Mouse (Mus musculus): ENCODE data around the gene Tcerg1l. TPM values are rescaled to one million over a fixed set of nuclear protein-coding genes. Genes with fewer than 3 reads are reported as not detected.

The Tcerg1l gene
- polyA plus RNA-seq, 1 experiment from 2014 or later = 3.3 TPM

GRCm38 (mm10) chr7:138356655-138357449 lies 40.7 kb downstream of the Tcerg1l start:
- 26% methylated on average over 2 of the region's 2 CpGs for WGBS
- Histone ChIP-seq H3K9ac (no peak overlapping the region), H3K4me1 (peaks cover 9% of the 10 kb centered on the region), H3K36me3 (no peaks in the 10 kb centered on the region), H3K27me3 (no peaks in the 10 kb centered on the region), H3K9me3 (no peaks in the 10 kb centered on the region), H3K4me2 (replicated peaks) (no peak overlapping the region), H3K4me3 (no peak overlapping the region), H3K27ac (no peak overlapping the region)
- ATAC-seq (ENCODE audit: insufficient number of reproducible peaks, insufficient read depth, low FRiP score, low TSS enrichment) = no peak

GRCm38 (mm10) chr7:138345451-138345850 lies 52.1 kb downstream of the Tcerg1l start:
- no peak overlapping the region for H3K27ac ChIP-seq
- H3K9ac ChIP-seq = no peak overlapping the region
- H3K36me3 ChIP-seq = no peaks in the 10 kb centered on the region
- WGBS = 78% methylated on average over 6 of the region's 6 CpGs
- no peaks in the 10 kb centered on the region for H3K4me1 ChIP-seq
- no peaks in the 10 kb centered on the region for H3K27me3 ChIP-seq
- no peaks in the 10 kb centered on the region for H3K9me3 ChIP-seq
- no peak for ATAC-seq (ENCODE audit: insufficient number of reproducible peaks, insufficient read depth, low FRiP score, low TSS enrichment)
- H3K4me3 ChIP-seq = no peak overlapping the region
- H3K4me2 ChIP-seq (replicated peaks) = no peak overlapping the region

- H3K36me3 ChIP-seq = no peaks in the 10 kb centered on the region
- no peaks in the 10 kb centered on the region for H3K9me3 ChIP-seq
- no peak overlapping the region for H3K27ac ChIP-seq
- ATAC-seq (ENCODE audit: insufficient number of reproducible peaks, insufficient read depth, low FRiP score, low TSS enrichment) = no peak
- no peaks in the 10 kb centered on the region for H3K27me3 ChIP-seq
- WGBS = 65% methylated on average over 4 of the region's 4 CpGs
- no peak overlapping the region for H3K4me3 ChIP-seq
- no peaks in the 10 kb centered on the region for H3K4me1 ChIP-seq
- no peak overlapping the region for H3K9ac ChIP-seq
- H3K4me2 ChIP-seq (replicated peaks) = no peak overlapping the region
These were observed 59.1 kb downstream of the Tcerg1l start for GRCm38 (mm10) chr7:138338451-138338850.

- Histone ChIP-seq H3K27ac (no peak overlapping the region), H3K9me3 (no peaks in the 10 kb centered on the region), H3K4me3 (no peak overlapping the region), H3K36me3 (no peaks in the 10 kb centered on the region), H3K27me3 (no peaks in the 10 kb centered on the region), H3K4me2 (replicated peaks) (no peak overlapping the region), H3K4me1 (no peaks in the 10 kb centered on the region), H3K9ac (no peak overlapping the region)
- ATAC-seq (ENCODE audit: insufficient number of reproducible peaks, insufficient read depth, low FRiP score, low TSS enrichment) = no peak
- 28% methylated on average over 5 of the region's 5 CpGs for WGBS
These were observed 59.6 kb downstream of the Tcerg1l start for GRCm38 (mm10) chr7:138337946-138338345.

GRCm38 (mm10) chr7:138332504-138333168 lies 64.9 kb downstream of the Tcerg1l start:
- H3K4me1 ChIP-seq = no peaks in the 10 kb centered on the region
- H3K9ac ChIP-seq = no peak overlapping the region
- ATAC-seq (ENCODE audit: insufficient number of reproducible peaks, insufficient read depth, low FRiP score, low TSS enrichment) = no peak
- no peaks in the 10 kb centered on the region for H3K27me3 ChIP-seq
- no peak overlapping the region for H3K27ac ChIP-seq
- WGBS = 91% methylated on average over 4 of the region's 4 CpGs
- no peaks in the 10 kb centered on the region for H3K9me3 ChIP-seq
- H3K4me3 ChIP-seq = no peak overlapping the region
- no peaks in the 10 kb centered on the region for H3K36me3 ChIP-seq
- H3K4me2 ChIP-seq (replicated peaks) = no peak overlapping the region

- H3K27ac ChIP-seq = no peak overlapping the region
- no peaks in the 10 kb centered on the region for H3K27me3 ChIP-seq
- no peaks in the 10 kb centered on the region for H3K9me3 ChIP-seq
- ATAC-seq (ENCODE audit: insufficient number of reproducible peaks, insufficient read depth, low FRiP score, low TSS enrichment) = no peak
- no peak overlapping the region for H3K4me3 ChIP-seq
- no peak overlapping the region for H3K9ac ChIP-seq
- no peaks in the 10 kb centered on the region for H3K4me1 ChIP-seq
- H3K4me2 ChIP-seq (replicated peaks) = no peak overlapping the region
- WGBS = 64% methylated on average over 3 of the region's 3 CpGs
- no peaks in the 10 kb centered on the region for H3K36me3 ChIP-seq
These were observed 66.3 kb downstream of the Tcerg1l start for GRCm38 (mm10) chr7:138331266-138331665.

- H3K4me3 ChIP-seq = no peak overlapping the region
- H3K27me3 ChIP-seq = no peaks in the 10 kb centered on the region
- ATAC-seq (ENCODE audit: insufficient number of reproducible peaks, insufficient read depth, low FRiP score, low TSS enrichment) = no peak
- 75% methylated on average over 6 of the region's 6 CpGs for WGBS
- no peak overlapping the region for H3K4me2 ChIP-seq (replicated peaks)
- H3K4me1 ChIP-seq = no peaks in the 10 kb centered on the region
- H3K36me3 ChIP-seq = no peaks in the 10 kb centered on the region
- no peaks in the 10 kb centered on the region for H3K9me3 ChIP-seq
- no peak overlapping the region for H3K27ac ChIP-seq
- H3K9ac ChIP-seq = no peak overlapping the region
These were observed 68.9 kb downstream of the Tcerg1l start for GRCm38 (mm10) chr7:138328637-138329036.

GRCm38 (mm10) chr7:138326760-138327159 lies 70.8 kb downstream of the Tcerg1l start:
- Histone ChIP-seq H3K9me3 (no peaks in the 10 kb centered on the region), H3K27me3 (no peaks in the 10 kb centered on the region), H3K27ac (no peak overlapping the region), H3K4me2 (replicated peaks) (no peak overlapping the region), H3K9ac (no peak overlapping the region), H3K4me3 (no peak overlapping the region), H3K36me3 (no peaks in the 10 kb centered on the region), H3K4me1 (no peaks in the 10 kb centered on the region)
- 69% methylated on average over 3 of the region's 3 CpGs for WGBS
- no peak for ATAC-seq (ENCODE audit: insufficient number of reproducible peaks, insufficient read depth, low FRiP score, low TSS enrichment)

GRCm38 (mm10) chr7:138313733-138314132 lies 83.8 kb downstream of the Tcerg1l start:
- Histone ChIP-seq H3K27ac (no peak overlapping the region), H3K4me3 (no peak overlapping the region), H3K9ac (no peak overlapping the region), H3K27me3 (no peaks in the 10 kb centered on the region), H3K4me2 (replicated peaks) (no peak overlapping the region), H3K4me1 (no peaks in the 10 kb centered on the region), H3K9me3 (no peaks in the 10 kb centered on the region), H3K36me3 (no peaks in the 10 kb centered on the region)
- 96% methylated on average over 1 of the region's 1 CpGs for WGBS
- ATAC-seq (ENCODE audit: insufficient number of reproducible peaks, insufficient read depth, low FRiP score, low TSS enrichment) = no peak

GRCm38 (mm10) chr7:138306126-138306525 lies 91.4 kb downstream of the Tcerg1l start:
- H3K4me3 ChIP-seq = no peak overlapping the region
- H3K9ac ChIP-seq = no peak overlapping the region
- no peak overlapping the region for H3K27ac ChIP-seq
- H3K9me3 ChIP-seq = no peaks in the 10 kb centered on the region
- H3K36me3 ChIP-seq = no peaks in the 10 kb centered on the region
- ATAC-seq (ENCODE audit: insufficient number of reproducible peaks, insufficient read depth, low FRiP score, low TSS enrichment) = no peak
- H3K4me1 ChIP-seq = no peaks in the 10 kb centered on the region
- H3K27me3 ChIP-seq = no peaks in the 10 kb centered on the region
- 87% methylated on average over 3 of the region's 3 CpGs for WGBS
- H3K4me2 ChIP-seq (replicated peaks) = no peak overlapping the region

- H3K27ac ChIP-seq = no peak overlapping the region
- no peak overlapping the region for H3K4me3 ChIP-seq
- H3K4me2 ChIP-seq (replicated peaks) = no peak overlapping the region
- no peaks in the 10 kb centered on the region for H3K4me1 ChIP-seq
- H3K36me3 ChIP-seq = no peaks in the 10 kb centered on the region
- no peaks in the 10 kb centered on the region for H3K9me3 ChIP-seq
- H3K9ac ChIP-seq = no peak overlapping the region
- no peaks in the 10 kb centered on the region for H3K27me3 ChIP-seq
- 84% methylated on average over 5 of the region's 5 CpGs for WGBS
- no peak for ATAC-seq (ENCODE audit: insufficient number of reproducible peaks, insufficient read depth, low FRiP score, low TSS enrichment)
These were observed 112.7 kb downstream of the Tcerg1l start for GRCm38 (mm10) chr7:138284790-138285189.

GRCm38 (mm10) chr7:138275263-138275662 lies 122.3 kb downstream of the Tcerg1l start:
- no peak for ATAC-seq (ENCODE audit: insufficient number of reproducible peaks, insufficient read depth, low FRiP score, low TSS enrichment)

More at GRCm38 (mm10) chr7:138275263-138275662, 122.3 kb downstream of the Tcerg1l start:
- Histone ChIP-seq H3K36me3 (no peaks in the 10 kb centered on the region), H3K4me3 (no peak overlapping the region), H3K4me2 (replicated peaks) (no peak overlapping the region), H3K9ac (no peak overlapping the region), H3K27me3 (no peaks in the 10 kb centered on the region), H3K4me1 (no peaks in the 10 kb centered on the region), H3K27ac (no peak overlapping the region), H3K9me3 (no peaks in the 10 kb centered on the region)
- 71% methylated on average over 1 of the region's 1 CpGs for WGBS
